Mouse (Mus musculus) erythroblast, embryonic 14.5 days (primary cell): ENCODE data around the gene Gucd1.

Source experiments
- GATA1 ChIP-seq: IDR thresholded peaks from 2 replicates; pipeline ENCODE4 v1.6.1; 2012; ENCODE audit warnings: low read length, inconsistent platforms, mixed read lengths
- TAL1 ChIP-seq: IDR thresholded peaks from 3 replicates; pipeline ENCODE4 v1.6.1; 2012; ENCODE audit warnings: low read length, inconsistent platforms, mixed read lengths

GRCm38 (mm10) chr10:75503692-75504091 lies 14.1 kb downstream of the Gucd1 start:
- TF ChIP-seq GATA1 (no peak), TAL1 (no peak)
